Mouse (Mus musculus) megakaryocyte, embryonic 14.5 days (primary cell): ENCODE data around the gene Pon3.

Experiments
- FLI1 ChIP-seq: IDR thresholded peaks from 2 replicates; pipeline ENCODE4 v1.6.1; 2012; ENCODE audit warnings: low read length, inconsistent platforms, mixed read lengths
- GATA1 ChIP-seq: IDR thresholded peaks from 3 replicates; pipeline ENCODE4 v1.6.1; 2012; ENCODE audit warnings: mixed read lengths, low read length, inconsistent platforms, borderline replicate concordance

- TF ChIP-seq GATA1 (no peak), FLI1 (no peak)
These were observed 22.3 kb downstream of the Pon3 start for GRCm38 (mm10) chr6:5233812-5234211.
